Mouse (Mus musculus) liver, adult 2 months (tissue): Measurements from ENCODE around the gene Tnfaip6.

Source experiments
- CTCF ChIP-seq: fragments of 200-500 bp; IDR thresholded peaks from 2 replicates; pipeline ENCODE4 v1.5.1; 2011; ENCODE audit warnings: low read depth, low read length, control low read depth
- POLR2A ChIP-seq: fragments of 200-500 bp; IDR thresholded peaks from 2 replicates; pipeline ENCODE4 v1.6.1; 2011; ENCODE audit warnings: low read length, control low read depth; ENCODE audit not compliant: insufficient read depth; ENCODE audit errors: extremely low read depth

DNA sequence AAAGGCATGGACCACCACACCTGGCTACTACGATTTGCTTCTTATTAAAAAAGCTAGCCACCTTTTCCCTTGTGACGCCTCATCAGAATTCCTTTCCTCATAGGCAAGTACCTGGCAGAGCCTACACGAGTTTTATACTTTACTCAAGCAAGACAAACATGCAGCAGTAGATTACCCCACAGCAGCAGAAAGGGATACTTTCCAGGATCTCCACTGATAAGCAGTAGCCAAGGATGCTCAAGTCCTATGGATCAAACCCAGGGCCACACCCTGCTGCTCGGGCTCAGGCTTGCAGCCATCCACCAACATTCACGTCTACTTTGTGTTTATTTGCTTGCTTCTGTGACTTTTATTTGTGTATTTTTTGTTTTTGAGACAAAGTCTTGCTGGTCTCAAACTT lies 8.2 kb downstream of the Tnfaip6 start:
- TF ChIP-seq CTCF (no peak), POLR2A (no peak)
